Mouse (Mus musculus): ENCODE data around the gene Plod3. TPM values are rescaled to one million over a fixed set of nuclear protein-coding genes. Genes with fewer than 3 reads are reported as not detected.

Gene Plod3
- polyA plus RNA-seq, 1 experiment from 2014 or later, result 11.1 TPM

DNA sequence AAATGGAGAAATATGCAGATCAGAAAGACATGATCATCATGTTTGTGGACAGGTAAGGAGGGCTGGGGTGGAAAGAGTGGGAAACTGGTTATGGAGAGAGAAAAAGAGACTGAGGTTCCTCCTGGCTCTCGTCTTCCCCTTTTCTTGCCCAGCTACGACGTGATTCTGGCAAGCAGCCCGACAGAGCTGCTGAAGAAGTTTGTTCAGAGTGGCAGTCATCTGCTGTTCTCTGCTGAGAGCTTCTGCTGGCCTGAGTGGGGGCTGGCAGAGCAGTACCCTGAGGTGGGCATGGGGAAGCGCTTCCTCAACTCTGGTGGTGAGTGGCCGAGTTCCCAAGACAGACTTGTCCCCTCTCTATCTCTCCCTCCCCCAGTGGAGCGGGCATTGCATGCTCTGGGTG is 1.6 kb downstream of the Plod3 start:
- no peak for TF ChIP-seq CTCF (IDR thresholded peaks at IDR 0.05; ENCODE audit: low read depth)
- WGBS, result 67% methylated on average over 7 of the region's 7 CpGs
- no peak for ATAC-seq
- Histone ChIP-seq H3K4me2 (replicated peaks; ENCODE audit: low read depth) (peak overlapping the region; percentile 98), H3K27me3 (replicated peaks; ENCODE audit: control insufficient read depth, insufficient read depth, low read length) (no peaks in the 10 kb centered on the region), H3K4me1 (replicated peaks; ENCODE audit: control insufficient read depth, insufficient read depth, low read length) (no peaks in the 10 kb centered on the region), H3K9ac (ENCODE audit: low read depth, low read length) (no peak overlapping the region; the same call in 1 of the 2 replicates), H3K9me3 (ENCODE audit: control insufficient read depth) (no peaks in the 10 kb centered on the region), H3K4me3 (ENCODE audit: low read depth, low read length) (no peak overlapping the region), H3K27ac (ENCODE audit: low read depth, low read length) (no peak overlapping the region), H3K36me3 (ENCODE audit: control insufficient read depth, insufficient read depth) (peaks cover 35% of the 10 kb centered on the region)

DNA sequence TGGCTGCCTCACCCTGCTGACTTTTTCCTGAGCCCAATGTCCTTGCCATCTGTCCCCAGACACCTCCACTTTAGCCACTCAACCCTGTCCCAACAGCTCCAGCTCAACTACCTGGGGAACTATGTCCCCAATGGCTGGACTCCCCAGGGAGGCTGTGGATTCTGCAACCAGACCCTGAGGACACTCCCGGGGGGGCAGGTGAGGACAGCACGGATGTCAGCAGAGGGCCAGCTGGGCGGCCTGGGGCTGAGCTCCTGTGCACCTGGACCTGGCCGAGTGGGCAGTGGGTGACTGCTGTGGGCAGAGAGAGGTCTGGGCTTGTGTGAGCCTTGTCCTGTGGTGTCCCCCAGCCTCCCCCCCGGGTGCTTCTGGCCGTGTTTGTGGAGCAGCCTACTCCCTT is 3.0 kb downstream of the Plod3 start:
- Histone ChIP-seq H3K4me2 (replicated peaks; ENCODE audit: low read depth) (no peak overlapping the region), H3K27ac (ENCODE audit: low read depth, low read length) (no peak overlapping the region), H3K36me3 (ENCODE audit: control insufficient read depth, insufficient read depth) (peaks cover 44% of the 10 kb centered on the region), H3K4me3 (ENCODE audit: low read depth, low read length) (no peak overlapping the region), H3K27me3 (replicated peaks; ENCODE audit: control insufficient read depth, insufficient read depth, low read length) (no peaks in the 10 kb centered on the region), H3K9ac (ENCODE audit: low read depth, low read length) (no peak overlapping the region), H3K4me1 (replicated peaks; ENCODE audit: control insufficient read depth, insufficient read depth, low read length) (no peaks in the 10 kb centered on the region), H3K9me3 (ENCODE audit: control insufficient read depth) (no peaks in the 10 kb centered on the region)
- WGBS, result 97% methylated on average over 5 of the region's 6 CpGs
- no peak for ATAC-seq
- no peak for TF ChIP-seq CTCF (IDR thresholded peaks at IDR 0.05; ENCODE audit: low read depth)

DNA sequence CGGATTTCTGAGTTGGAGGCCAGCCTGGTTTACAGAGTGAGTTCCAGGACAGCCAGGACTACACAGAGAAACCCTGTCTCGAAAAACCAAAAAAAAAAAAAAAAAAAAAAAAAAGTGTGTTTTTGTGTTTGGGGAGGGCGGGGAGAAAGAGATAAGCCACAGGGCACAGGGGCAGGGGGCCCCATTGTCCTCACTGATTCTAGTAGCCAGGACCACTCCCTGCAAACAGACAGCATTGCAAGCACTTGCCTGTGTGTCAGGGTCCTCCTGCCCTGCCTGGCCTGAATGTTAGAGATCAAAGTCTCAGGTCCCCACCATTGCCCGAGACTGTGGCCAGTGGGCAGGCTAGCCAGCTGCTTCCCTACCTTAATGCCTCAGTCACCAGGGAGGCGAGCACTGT is 12.6 kb downstream of the Plod3 start:
- WGBS, result 52% methylated on average over 4 of the region's 5 CpGs
- Histone ChIP-seq H3K4me3 (ENCODE audit: low read depth, low read length) (no peak overlapping the region), H3K36me3 (ENCODE audit: control insufficient read depth, insufficient read depth) (peaks cover 21% of the 10 kb centered on the region; the same call in 1 of the 2 replicates), H3K27me3 (replicated peaks; ENCODE audit: control insufficient read depth, insufficient read depth, low read length) (no peaks in the 10 kb centered on the region), H3K9ac (ENCODE audit: low read depth, low read length) (no peak overlapping the region), H3K9me3 (ENCODE audit: control insufficient read depth) (no peaks in the 10 kb centered on the region), H3K4me2 (replicated peaks; ENCODE audit: low read depth) (no peak overlapping the region), H3K27ac (ENCODE audit: low read depth, low read length) (no peak overlapping the region), H3K4me1 (replicated peaks; ENCODE audit: control insufficient read depth, insufficient read depth, low read length) (no peaks in the 10 kb centered on the region)
- no peak for TF ChIP-seq CTCF (IDR thresholded peaks at IDR 0.05; ENCODE audit: low read depth)
- ATAC-seq, result no peak

DNA sequence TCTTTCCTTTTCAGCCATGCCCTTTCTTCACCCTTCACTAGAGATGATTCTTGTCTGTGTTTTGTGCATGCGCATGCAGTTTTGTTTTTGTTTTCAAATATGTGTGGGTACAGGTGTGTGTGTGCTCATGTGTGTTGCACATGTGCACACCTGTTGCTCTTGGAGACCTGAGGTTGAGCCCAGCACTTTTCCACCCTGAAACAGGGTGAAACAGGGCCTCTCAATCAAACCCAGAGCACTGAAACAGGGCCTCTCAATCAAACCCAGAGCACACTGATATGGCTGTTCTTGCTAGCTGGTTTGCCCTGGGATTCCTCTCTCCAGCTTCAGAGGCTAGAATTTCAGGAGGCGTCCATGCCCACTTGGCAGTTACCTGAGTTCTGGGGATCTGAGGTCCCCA is 13.8 kb downstream of the Plod3 start:
- no peak overlapping the region for H3K4me3 ChIP-seq (ENCODE audit: low read depth, low read length)
- H3K27me3 ChIP-seq (replicated peaks; ENCODE audit: control insufficient read depth, insufficient read depth, low read length), result no peaks in the 10 kb centered on the region

DNA sequence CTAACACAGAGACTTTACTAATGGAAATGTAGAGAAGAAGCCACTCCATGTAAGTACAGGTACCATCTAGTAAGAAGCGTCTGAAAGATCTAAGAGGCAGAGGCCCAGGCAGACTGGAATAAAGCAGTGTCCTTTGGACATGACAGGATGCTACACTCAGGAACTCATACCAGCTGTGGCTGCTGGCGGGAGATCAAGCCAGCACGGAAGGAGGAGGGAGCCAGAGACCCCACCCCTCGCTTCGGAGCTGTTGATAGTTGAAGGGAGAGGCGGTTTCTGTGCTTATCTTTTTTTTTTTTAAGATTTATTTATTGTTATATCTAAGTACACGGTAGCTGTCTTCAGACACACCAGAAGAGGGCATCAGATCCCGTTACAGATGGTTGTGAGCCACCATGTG is 20.5 kb downstream of the Plod3 start:
- Histone ChIP-seq H3K4me1 (replicated peaks; ENCODE audit: control insufficient read depth, insufficient read depth, low read length) (no peaks in the 10 kb centered on the region), H3K27me3 (replicated peaks; ENCODE audit: control insufficient read depth, insufficient read depth, low read length) (no peaks in the 10 kb centered on the region), H3K4me3 (ENCODE audit: low read depth, low read length) (no peak overlapping the region), H3K9ac (ENCODE audit: low read depth, low read length) (no peak overlapping the region), H3K9me3 (ENCODE audit: control insufficient read depth) (no peaks in the 10 kb centered on the region), H3K36me3 (ENCODE audit: control insufficient read depth, insufficient read depth) (no peaks in the 10 kb centered on the region), H3K27ac (ENCODE audit: low read depth, low read length) (no peak overlapping the region), H3K4me2 (replicated peaks; ENCODE audit: low read depth) (no peak overlapping the region)
- WGBS, result 38% methylated on average over 8 of the region's 8 CpGs
- TF ChIP-seq CTCF (IDR thresholded peaks at IDR 0.05; ENCODE audit: low read depth), result no peak
- ATAC-seq, result no peak

More for the DNA sequence above, 13.8 kb downstream of the Plod3 start:
- 74% methylated on average over 2 of the region's 2 CpGs for WGBS
- Histone ChIP-seq H3K27ac (ENCODE audit: low read depth, low read length) (no peak overlapping the region), H3K9me3 (ENCODE audit: control insufficient read depth) (no peaks in the 10 kb centered on the region), H3K4me1 (replicated peaks; ENCODE audit: control insufficient read depth, insufficient read depth, low read length) (no peaks in the 10 kb centered on the region), H3K36me3 (ENCODE audit: control insufficient read depth, insufficient read depth) (peaks cover 10% of the 10 kb centered on the region; the same call in 1 of the 2 replicates), H3K9ac (ENCODE audit: low read depth, low read length) (no peak overlapping the region), H3K4me2 (replicated peaks; ENCODE audit: low read depth) (no peak overlapping the region)
- no peak for ATAC-seq
- TF ChIP-seq CTCF (IDR thresholded peaks at IDR 0.05; ENCODE audit: low read depth), result no peak

DNA sequence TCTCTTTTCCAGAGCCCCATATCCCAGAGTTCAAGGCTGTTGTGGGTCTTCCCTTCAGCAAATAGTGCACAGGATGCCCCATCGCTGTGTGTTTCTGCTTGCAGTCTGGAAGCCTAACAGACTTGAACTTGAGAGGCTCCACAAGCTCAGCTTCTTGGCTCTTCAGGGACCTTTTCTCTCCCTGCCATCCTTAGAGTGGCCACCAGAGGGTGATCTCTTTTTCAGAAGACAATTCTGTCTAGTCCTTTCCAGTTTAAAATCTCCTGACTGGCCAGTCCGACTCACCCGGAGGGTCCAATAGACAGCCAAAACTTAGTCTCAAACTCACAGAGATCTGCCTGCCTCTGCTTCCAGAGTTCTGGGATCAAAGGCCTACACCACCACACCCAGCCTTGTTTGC is 23.2 kb downstream of the Plod3 start:
- ATAC-seq, result no peak
- WGBS, result 29% methylated on average over 3 of the region's 3 CpGs
- Histone ChIP-seq H3K9me3 (ENCODE audit: control insufficient read depth) (no peaks in the 10 kb centered on the region), H3K4me2 (replicated peaks; ENCODE audit: low read depth) (no peak overlapping the region), H3K4me1 (replicated peaks; ENCODE audit: control insufficient read depth, insufficient read depth, low read length) (no peaks in the 10 kb centered on the region), H3K36me3 (ENCODE audit: control insufficient read depth, insufficient read depth) (no peaks in the 10 kb centered on the region), H3K27ac (ENCODE audit: low read depth, low read length) (no peak overlapping the region), H3K9ac (ENCODE audit: low read depth, low read length) (no peak overlapping the region), H3K4me3 (ENCODE audit: low read depth, low read length) (no peak overlapping the region), H3K27me3 (replicated peaks; ENCODE audit: control insufficient read depth, insufficient read depth, low read length) (no peaks in the 10 kb centered on the region)
- peak; percentile 74 for TF ChIP-seq CTCF (IDR thresholded peaks at IDR 0.05; ENCODE audit: low read depth)

DNA sequence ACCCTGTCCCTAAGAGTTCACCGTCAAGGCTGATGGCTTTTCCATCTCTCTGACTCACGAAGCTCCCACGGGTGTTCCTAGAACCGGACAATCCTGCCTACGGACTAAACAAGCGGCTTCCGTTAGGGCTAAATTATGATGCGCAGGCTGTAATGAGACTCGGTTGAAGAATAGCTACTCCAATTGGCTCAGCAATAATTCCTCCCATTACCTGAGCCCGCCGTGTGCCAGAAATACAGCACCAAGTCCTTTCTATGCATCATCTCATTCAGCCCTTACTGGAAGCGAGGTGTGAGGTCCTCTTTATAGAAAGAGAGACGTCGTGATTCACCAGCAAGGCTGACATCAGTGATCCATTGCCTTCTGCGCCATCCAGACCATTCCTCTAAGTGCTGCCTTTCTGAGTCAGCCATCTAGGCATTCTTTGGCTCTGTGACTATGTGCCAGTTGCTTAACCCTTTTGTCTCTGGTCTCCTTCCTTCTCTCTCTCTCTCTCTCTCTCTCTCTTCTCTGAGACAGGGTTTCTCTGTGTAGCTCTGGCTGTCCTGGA is 25.7 kb downstream of the Plod3 start:
- ATAC-seq, result no peak
- H3K9ac ChIP-seq (ENCODE audit: low read depth, low read length), result no peak overlapping the region
- no peak overlapping the region for H3K4me2 ChIP-seq (replicated peaks; ENCODE audit: low read depth)
- H3K36me3 ChIP-seq (ENCODE audit: control insufficient read depth, insufficient read depth), result no peaks in the 10 kb centered on the region
- 72% methylated on average over 15 of the region's 15 CpGs for WGBS
- no peaks in the 10 kb centered on the region for H3K4me1 ChIP-seq (replicated peaks; ENCODE audit: control insufficient read depth, insufficient read depth, low read length)
- no peak overlapping the region for H3K4me3 ChIP-seq (ENCODE audit: low read depth, low read length)
- no peak for TF ChIP-seq CTCF (IDR thresholded peaks at IDR 0.05; ENCODE audit: low read depth)
- H3K27ac ChIP-seq (ENCODE audit: low read depth, low read length), result no peak overlapping the region
- H3K9me3 ChIP-seq (ENCODE audit: control insufficient read depth), result no peaks in the 10 kb centered on the region
- no peaks in the 10 kb centered on the region for H3K27me3 ChIP-seq (replicated peaks; ENCODE audit: control insufficient read depth, insufficient read depth, low read length)
